Mouse (Mus musculus) cerebellum, adult 9-10 months (tissue): ENCODE data around the gene Rsl1d1.

Experiments used
- DNase-seq: peaks from one replicate; pipeline ENCODE4 v3.0.0; 2022

Rsl1d1 gene

GRCm38 (mm10) chr16:11154500-11154899 is 48.6 kb downstream of the Rsl1d1 start:
- no peak for DNase-seq

GRCm38 (mm10) chr16:11143706-11144483 is 59.2 kb downstream of the Rsl1d1 start:
- DNase-seq: peak; percentile 99
